Mouse (Mus musculus): ENCODE data around the gene Ctns. TPM values are rescaled to one million over a fixed set of nuclear protein-coding genes. Genes with fewer than 3 reads are reported as not detected.

Ctns gene
- total RNA-seq, 2 experiments from 2014 or later: 8.4 to 8.7 TPM

DNA sequence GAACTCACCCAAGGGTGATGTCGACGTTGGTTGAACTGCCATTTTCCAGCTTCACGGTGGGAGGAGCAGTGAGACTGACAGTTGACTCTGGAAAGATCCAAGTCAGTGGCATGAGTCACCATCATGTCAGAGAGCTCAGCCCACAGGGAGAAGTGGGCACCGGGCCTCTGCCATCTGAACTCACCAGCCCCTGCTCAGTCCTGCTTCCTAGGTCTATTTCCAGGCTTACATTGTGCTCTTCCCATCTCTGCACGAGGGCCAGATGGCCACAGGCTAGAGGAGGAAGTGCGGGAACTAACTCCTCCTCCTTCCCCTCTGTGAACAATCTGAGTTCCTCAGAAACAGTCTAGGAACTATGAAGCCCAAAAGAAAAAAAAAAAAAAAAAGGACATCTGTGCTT is 5.8 kb downstream of the Ctns start:
- DNase-seq: no peak

DNA sequence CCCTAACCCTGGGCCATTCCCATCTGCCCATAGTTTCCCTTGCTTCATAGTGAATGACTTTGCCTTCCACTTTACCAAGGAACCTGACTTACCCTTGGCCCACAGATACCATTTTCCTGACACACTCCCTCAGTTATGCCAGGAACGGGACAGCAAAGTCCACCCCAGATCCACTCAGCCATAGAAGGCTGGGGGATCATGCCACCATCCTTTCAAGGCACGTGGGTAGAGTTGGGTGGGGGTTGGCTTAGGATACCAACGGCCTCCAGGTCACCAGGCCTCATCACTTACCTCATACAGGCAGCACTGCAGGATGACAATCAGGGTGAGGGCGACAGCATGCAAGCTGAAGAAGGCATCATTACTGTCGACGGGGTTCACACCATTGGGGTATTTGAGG is 11.6 kb downstream of the Ctns start:
- no peak for DNase-seq

DNA sequence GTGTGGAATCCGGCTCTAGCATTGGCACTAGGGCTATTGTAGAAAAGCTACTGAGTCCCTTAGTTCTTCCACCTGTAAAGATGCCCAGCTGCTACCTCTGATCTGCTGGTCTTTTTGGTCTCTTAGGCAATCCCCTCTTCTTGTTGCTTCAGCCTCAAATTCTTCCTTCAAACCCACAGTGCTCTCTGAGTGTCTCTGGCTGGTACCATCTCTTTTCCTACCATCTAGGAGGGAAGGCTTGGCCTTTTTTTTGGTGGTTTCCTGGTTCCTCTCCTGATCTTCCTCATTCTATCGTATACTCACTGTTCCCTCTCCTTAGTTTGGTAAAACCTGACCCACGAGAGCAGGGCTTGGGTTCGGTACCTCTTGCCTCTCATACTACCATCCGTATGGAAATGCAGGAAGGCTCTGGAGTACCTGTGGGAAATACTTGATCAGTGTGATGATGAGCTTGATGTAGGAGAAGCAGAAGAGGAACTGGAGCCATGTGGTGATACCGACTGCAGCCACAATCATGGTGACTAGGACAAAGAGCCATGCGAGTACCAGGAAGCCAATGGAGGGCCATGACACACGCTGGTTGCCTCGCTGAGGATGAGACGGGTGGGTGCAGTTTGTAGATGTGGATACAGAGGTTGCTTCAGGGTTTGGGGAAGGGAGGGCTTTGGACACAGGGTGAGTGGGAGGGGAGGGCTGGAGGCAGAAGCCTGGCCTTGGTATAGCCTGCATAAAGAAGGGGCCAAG is 12.8 kb downstream of the Ctns start:
- DNase-seq: no peak

- no peak for DNase-seq
These were observed 20.9 kb downstream of the Ctns start for GRCm38 (mm10) chr11:73177895-73178294.

DNA sequence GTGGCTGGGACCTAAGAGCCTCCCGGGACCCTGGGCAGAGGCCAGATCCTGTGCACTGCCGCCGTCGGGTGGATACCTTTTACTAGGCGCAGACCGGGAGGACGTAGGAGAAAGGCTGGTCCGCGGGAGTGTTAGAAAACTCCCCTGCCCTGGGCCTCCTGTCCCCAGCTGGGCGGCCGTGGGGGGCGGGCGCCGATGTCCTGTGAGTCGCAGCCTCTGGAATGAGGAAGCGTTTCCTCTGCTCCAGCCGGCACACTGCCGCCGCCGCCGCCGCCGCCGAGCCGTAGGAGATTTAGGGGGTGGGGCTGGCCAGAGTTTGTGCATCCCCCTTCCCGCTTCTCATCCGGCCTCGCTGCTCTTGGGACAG is 21.4 kb downstream of the Ctns start:
- peak; percentile 93 for DNase-seq

GRCm38 (mm10) chr11:73176608-73177508 is 22.0 kb downstream of the Ctns start, which contains the start of the genes Emc6 and Tax1bp3:
TSS of gene Emc6 (minus strand) at chr11:73177037.
TSS of gene Tax1bp3 (plus strand) at chr11:73177083.
- peak; percentile 98 for DNase-seq

- no peak for DNase-seq
These were observed 22.7 kb downstream of the Ctns start for GRCm38 (mm10) chr11:73176186-73176585.

- DNase-seq: no peak
These were observed 23.2 kb downstream of the Ctns start for GRCm38 (mm10) chr11:73175612-73176011.

DNA sequence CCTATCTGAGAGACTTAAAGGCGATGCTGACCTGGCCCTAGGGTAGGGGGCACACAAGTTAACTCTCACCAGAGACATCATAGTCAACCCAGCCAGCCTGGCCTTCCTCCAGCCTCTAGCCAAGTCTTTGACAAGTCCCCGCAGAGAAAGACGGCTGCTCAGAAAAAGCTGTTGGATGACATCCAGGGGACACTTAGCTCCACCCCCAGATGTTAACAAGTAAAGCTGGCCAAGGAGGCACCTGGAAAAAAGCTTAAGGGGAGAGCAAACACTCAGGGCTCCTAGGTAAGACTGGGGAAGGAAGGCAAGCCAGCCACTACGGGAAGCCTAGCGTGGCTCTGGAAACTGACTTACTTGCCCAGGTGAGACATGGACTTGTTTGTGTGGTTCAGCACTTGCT is 26.7 kb downstream of the Ctns start:
- peak; percentile 56 for DNase-seq

GRCm38 (mm10) chr11:73169231-73169630 is 29.6 kb downstream of the Ctns start:
- DNase-seq: peak; percentile 77

DNA sequence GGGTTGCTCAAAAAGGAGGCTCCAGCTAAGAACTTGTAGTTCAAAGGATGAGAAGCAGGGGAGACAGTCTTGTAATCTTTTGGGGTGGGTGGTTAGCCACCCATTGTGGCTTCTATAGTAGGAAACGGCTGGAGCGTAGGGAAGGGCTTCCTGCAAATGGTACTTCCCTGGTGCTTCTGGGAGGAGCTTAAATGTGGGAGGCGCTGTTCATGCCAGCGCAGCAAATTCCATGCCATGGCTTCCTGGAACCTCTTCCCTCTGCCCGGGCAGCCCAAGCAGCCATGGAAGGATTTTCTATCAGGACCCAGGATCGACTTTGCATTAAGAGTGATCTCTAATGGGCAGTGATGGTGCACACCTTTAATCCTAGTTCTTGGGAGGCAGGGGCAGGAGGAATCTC is 30.3 kb downstream of the Ctns start:
- no peak for DNase-seq

GRCm38 (mm10) chr11:73168071-73168470 is 30.8 kb downstream of the Ctns start:
- DNase-seq: no peak

DNA sequence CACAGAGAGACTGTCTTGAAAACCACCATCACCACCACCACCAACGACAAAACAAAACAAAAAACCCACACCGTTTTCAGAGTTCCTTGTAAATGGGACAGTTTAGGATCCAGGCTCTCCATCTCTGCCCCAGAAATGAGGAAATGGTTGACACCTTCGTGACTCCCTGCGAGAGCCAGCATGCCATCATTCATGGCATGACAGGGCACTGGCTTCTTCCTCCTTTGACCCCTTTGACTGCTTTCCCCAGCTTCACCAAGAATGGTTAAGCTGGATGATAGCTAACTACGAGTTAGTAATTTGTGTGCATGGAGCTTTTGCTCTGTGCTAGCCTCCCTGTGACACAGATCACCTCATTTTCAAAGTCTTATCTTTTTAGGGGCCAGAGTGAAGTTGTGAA is 36.6 kb downstream of the Ctns start:
- DNase-seq: no peak

DNA sequence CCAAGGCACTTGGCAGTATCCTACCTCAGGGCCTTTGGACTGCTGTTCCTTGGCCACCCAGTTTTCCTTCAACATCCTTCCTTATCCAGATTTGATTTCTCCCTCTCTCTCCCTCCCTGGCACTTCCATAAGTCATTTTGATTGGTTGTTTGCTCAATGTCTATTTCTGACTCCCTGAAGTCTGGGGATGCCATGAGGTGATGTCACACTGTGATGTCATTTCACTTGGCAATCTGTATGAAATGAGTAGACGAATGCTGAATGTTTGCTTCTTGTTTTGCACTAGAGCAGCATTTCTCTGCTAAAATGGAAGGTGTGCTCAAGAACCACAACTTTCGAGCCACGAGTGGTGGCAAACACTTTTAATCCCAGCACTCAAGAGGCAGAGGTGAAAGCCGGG is 37.2 kb downstream of the Ctns start:
- DNase-seq: no peak

- peak; percentile 73 for DNase-seq
These were observed 38.0 kb downstream of the Ctns start for GRCm38 (mm10) chr11:73160811-73161200.

GRCm38 (mm10) chr11:73159957-73160810 is 38.7 kb downstream of the Ctns start, which contains the start of gene P2rx5:
TSS of gene P2rx5 (plus strand) at chr11:73160421.
- peak; percentile 67 for DNase-seq

DNA sequence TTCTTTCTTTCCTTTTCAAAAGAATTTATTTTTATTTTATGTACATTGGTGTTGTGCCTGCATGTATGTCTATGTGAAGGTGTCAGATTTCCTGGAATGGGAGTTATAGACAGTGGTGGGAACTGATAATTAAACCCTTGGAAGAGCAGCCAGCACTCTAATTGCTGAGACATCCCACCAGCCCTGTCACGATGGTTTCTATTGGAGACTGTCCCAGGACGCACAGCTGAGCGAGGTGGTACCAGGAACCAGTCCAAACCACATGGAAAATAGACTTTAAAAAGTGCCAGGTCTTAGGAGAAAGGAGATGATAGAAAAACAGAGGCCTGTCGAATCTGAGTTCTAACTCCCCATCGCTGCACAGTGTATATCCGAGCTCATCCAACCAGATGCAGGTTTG is 43.8 kb downstream of the Ctns start:
- no peak for DNase-seq

- no peak for DNase-seq
These were observed 50.6 kb downstream of the Ctns start for GRCm38 (mm10) chr11:73148209-73148608.

- no peak for DNase-seq
These were observed 51.9 kb downstream of the Ctns start for GRCm38 (mm10) chr11:73146975-73147365.

DNA sequence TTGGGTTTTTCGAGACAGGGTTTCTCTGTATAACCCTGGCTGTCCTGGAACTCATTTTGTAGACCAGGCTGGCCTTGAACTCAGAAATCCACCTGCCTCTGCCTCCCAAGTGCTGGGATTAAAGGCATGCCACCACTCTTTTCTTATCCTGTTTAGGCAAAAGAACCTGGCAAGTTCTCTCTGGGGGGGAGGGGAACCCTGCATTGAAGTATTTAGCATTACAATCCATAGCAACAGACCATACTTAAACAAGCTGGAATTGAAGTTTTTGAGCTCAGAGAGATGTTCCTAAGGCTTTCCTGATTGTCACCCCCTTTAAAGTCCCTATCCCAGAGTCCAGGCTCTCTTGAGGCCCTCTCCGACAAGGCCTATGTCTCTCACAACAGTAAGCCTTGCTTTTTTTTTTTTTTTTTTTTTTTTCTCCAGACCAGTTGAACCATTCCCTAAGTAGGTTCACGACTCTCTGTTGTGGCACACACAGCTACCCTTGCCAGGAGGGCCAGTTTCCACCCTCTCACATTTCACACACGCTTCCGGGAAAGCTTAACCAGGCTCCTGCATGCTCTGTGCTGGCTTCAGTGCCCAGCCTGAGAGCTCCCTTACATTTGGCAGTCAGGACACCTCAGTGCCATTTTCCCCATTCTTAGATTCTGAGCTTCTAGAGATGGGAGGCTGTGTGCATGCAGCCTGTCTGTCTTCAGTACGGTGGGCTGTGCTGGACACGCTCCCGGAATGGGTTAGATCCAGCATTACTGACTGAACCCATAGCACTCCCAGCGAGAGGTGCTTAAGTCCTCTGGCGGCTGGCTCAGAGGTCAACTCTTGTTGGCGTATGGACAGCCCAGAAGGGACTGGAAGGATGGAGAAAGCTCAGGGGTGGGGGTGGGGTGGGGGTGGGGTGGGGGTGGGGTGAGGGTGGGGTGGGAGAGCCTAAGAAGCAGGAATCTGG is 52.5 kb downstream of the Ctns start:
- no peak for DNase-seq

GRCm38 (mm10) chr11:73144261-73144681 is 54.6 kb downstream of the Ctns start:
- DNase-seq: no peak

All from heart, postnatal 4 days (tissue).